Mouse (Mus musculus) gastrocnemius, postnatal 25 days (tissue): ENCODE measurements around the gene Nckap1l. TPM values are rescaled to one million over a fixed set of nuclear protein-coding genes. Genes with fewer than 3 reads are reported as not detected.
A peak's percentile ranks its signal among the peaks of the same experiment; 100 is the strongest.

Experiments
- DNase-seq: peaks from one replicate; pipeline ENCODE4 v3.0.0; 2022
- total RNA-seq, 2 experiments: library from RNA; stranded (reverse); gene quantifications; 1 replicate in 1 of 2; 2 replicates in 1 of 2; pipeline ENCODE4 v1.2.3; 2021

Nckap1l gene
- total RNA-seq, 2 experiments from 2014 or later: 1.2 to 1.3 TPM

DNA sequence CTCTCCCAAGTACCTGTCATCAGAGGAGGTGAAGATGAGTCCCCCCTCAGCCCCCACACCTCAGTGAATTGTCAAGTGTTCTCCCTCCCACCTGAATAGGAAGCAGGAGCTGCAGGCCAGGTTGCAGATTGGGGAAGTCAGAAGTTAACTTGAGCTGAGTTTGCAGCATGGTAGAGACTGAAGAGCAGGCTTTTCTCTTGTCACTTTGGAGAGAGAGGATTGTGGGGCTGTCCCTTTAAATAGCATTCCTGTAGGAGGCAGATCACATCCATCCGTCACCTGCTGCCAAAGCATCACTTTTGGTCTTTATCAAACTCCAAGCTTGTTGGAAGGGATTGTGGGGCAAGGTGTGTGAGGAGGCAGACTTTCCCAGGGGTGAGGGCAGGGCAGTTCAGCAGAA lies 47.1 kb downstream of the Nckap1l start:
- no peak for DNase-seq

DNA sequence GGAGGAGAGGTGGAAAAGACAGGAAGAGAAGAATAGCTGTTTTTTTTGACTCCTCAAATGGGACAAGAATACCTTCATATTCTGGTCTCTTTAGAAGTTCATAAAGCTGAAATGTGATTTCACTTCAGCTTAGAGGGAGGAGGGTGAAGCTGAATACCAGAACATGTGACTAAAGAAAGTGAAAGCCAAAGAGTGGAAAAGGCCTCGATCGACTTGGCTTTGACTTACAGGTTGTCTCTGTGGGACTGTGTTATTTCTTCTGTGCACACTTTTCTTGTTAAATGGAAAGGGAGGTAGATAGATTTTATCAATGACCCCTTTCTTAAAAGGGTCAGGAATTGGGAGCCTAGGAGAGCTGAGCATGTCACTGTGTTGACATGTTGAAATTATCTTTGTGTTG lies 47.6 kb downstream of the Nckap1l start:
- DNase-seq: no peak

DNA sequence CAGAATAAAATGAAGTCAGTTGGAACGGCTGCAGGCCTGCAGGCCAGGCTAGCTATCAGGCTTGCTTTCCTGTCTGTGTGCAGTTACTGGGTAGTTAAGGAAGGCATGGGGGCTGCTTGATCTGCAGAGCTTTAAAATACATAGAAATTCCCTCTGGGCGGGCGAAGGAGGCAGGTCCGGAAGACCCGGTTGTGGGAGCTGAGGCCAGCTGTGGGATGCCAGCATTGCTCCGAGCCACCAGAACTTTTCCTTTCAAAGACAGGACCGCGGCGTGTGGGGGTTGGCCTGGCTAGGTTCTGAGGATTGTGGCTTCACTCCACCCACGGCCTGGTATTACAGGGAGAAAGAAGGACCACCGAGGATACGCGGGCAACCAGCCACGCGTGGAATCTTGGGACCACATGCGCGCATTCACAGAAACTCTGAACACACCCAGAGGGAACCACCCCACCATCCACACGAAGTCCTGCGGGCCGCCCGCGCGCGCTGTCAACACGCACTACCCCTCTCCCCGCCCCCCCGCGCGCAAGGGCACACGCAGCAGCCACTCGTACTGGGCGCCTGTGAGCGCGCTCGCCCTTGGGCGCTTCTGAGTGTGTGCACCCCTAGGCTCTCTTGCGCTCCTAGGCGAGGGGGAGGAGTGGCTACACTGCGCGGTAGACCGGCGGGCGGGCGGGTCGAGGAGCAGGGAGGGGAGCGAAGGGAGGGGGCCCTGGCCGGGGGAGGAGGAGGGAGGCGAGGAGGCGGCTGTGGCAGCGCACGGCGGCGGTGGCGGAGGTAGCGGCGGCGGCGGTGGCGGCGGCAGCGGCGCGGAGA lies 49.0 kb downstream of the Nckap1l start, which contains the start of gene Pde1b:
Gene Pde1b (plus strand): TSS at position 600 of the 816 bp plus-strand sequence.
- DNase-seq: peak; percentile 66

DNA sequence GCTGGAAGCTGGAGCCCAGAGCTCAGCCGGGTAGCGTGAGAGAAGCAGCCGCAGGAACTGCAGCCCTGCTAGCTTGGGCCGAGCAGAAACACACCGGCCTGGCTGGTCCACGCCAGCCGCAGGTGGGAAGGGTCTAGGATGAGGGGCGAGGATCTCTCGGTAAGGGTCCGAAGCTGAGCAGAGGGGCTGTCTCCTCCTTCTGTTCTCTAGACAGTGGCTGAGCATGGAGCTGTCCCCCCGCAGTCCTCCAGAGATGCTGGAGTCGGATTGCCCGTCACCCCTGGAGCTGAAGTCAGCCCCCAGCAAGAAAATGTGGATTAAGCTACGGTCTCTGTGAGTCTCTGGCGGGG lies 49.6 kb downstream of the Nckap1l start:
- DNase-seq: no peak

DNA sequence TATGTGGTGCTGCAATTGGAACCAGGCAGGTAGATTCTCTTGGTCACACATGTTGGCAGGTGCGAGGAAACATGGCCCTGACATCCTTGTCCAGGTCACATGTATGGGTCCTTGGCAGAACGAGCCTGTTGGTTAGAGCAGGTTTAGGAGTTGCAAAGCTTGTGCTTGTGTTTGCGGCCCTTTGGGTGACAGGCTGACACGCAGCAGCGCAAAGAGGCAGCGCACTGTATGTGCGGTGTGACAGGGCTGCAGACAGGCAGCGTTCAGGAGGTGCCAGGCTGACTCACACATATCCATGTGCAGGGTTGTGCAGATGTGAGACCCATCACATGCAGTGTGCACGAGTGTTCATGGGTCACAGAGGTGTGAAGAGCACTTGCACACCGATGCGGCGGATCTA lies 50.1 kb downstream of the Nckap1l start:
- DNase-seq: no peak

DNA sequence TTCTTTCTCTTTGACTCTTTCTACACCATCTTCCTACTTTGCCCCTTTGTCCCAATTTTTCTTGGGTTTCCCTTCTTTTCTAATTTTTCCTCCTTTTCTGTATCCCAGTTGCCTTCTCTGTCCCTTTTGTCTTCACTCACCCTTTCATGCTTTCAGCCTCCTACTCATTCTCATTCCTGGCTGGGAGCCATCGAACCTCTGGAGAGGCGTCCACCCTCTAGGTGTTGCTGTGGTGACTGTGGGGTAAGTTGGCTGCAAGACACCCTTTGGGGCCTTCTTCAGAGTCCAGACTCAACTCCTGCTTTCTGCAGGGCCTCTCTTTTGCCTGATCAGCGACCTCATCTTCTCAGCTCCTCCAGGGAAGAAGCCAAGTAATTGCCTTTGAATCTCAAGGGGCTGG lies 55.7 kb downstream of the Nckap1l start:
- DNase-seq: no peak

DNA sequence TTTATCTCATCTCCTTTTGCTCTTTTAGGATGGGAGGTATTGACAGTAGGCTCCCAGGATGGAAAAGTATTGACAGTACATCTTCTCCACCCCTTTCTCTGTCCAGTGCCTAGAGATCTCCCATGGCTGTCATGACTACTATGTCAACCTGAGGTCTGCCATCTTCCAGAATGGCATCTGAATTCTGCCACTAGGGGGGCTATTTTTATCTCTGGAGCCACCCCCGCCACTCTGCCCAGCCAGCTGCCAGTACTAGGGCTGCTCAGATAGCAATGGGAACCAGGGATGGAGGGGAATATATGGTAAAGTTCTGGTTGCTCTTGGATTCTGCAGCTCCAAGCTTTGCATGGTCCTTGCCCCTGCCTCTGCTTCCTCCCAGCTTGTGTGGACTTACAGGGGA lies 58.1 kb downstream of the Nckap1l start:
- no peak for DNase-seq

DNA sequence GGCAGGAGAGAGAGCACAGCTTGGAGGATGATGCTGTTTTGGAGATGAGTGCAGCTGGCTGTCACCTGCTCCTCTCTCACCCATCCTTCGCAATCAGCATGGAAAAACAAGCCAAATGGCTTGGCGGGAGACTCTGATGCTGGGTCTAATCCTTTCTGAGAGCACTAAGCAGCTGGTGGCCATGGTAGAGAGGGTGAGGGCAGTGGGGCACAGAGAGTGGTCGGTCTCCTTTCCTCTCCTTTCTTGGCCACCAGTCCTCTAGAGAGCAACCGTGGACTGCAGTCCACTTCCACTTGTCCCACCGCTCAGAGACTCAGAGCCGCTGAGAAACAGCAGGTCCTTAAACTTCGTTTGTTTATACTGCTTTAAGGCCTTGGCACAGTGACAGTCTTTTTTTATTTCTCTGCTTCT lies 60.0 kb downstream of the Nckap1l start:
- DNase-seq: no peak

DNA sequence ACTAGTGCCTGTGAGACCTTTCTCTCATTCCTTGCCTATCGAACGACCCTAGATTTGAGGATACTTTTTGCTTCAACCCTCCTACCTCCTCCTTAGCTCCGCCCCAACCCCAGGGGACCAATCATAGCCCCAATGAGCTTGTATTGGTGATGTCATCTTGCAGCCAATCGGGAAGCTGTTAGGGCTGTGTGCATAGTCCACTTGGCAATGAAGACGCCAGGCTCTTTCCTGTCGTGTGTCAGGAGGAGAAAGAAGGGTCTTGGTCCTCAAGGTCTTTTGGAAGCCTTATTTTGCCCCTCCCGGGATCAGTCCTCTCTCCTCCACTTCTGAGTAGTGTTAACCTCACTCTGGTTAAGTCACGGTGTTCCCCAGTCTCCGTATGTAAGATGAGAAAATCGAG lies 60.5 kb downstream of the Nckap1l start:
- DNase-seq: peak; percentile 66

DNA sequence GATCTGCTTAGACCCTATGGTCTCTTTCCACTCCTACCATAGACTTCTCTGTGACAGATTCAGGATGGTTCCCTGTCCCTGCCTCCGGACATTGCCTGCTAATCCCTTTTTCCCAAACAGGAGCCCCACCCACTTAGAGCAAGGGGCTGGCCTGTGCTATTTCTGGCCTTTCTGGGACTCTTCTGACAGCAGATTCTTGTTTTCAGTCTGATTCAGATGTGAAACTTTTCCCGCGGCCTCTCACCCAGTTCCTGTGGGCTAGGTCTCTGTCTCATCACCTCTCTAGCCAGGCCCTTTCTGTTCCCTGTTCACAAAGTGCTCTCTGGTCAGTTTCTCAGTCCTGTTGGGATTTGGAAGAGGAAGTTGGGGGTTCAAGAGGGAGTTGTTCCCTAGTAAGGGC lies 61.3 kb downstream of the Nckap1l start:
- peak; percentile 9 for DNase-seq

DNA sequence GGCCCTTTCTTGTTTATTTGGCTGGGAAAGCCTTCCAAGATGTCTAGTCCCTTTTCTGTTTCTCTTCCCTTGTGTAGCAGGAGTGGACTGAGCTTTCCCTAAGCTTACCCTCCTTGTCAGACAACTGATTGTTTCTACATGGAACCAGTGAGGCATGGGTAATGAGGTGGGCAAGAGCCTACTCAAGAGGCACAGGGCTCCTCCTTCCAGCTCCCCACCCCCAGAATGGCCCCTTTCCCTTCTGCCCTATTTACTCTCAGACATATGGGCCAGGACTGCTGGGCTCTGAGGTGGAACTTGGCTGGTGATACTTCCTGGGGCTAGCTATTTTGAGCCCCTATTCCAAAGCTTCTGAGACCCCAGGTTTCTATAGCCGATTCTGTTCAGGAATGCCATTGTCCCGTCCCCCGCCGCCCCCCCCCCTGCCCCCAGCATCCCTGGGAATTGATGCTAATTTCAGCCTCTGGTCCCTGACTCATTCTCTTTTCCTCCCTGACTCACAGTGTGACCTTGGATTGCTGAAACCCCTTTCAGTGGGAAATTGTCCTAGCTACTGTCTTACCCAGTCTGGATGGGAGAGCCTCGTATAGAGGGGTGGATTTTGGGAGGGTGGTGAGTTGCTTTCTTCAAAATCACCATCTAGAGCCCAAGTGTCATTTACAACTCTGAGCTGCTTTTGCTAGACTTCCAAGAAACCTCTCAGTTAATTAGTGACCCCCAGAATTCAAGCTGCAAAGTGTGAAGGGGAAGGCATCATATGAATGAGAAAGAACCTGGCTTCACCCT lies 65.2 kb downstream of the Nckap1l start:
- no peak for DNase-seq

DNA sequence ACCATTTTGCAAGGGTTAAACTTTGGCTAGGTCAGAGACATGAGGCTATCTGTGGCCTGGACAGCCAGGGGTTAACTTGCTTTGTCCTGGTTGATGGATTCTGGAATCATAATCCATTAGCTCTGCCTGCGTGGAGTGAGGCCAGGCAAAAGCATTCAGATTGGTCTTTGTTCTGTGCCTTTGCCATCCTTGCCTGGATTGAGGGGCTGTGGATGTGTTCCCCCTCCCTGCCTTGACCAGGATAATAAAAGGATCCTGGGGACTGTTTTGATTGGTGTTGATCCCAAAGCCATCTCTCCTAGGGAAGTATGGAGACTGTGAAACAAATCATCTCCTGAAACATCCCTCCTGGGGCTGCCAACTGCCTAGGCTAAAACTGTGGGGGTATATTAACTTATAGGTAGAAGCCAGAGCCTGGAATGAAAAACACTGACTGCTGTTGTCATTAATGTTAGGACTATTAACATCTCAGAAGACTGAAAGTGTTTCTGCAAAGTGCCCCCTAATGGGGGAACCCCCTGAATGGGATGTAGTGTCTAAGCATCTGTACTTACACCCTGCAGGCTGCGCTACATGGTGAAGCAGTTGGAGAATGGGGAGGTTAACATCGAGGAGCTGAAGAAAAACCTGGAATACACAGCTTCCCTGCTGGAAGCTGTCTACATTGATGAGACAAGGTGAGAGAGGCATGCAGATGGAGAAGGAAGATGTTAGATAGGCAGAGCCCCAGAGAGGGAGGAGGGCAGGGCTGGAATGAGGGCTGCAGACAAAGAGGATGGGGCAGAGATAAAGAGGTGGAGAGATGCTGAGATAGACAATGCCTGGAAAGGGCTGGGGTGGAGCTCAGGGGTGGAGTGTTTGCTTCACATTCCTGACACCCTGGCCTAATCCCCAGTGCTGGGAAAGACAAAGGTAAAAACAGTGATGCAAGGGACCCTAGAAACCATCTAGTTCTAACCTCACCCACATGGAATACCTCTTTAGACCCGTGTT lies 66.1 kb downstream of the Nckap1l start:
- no peak for DNase-seq

DNA sequence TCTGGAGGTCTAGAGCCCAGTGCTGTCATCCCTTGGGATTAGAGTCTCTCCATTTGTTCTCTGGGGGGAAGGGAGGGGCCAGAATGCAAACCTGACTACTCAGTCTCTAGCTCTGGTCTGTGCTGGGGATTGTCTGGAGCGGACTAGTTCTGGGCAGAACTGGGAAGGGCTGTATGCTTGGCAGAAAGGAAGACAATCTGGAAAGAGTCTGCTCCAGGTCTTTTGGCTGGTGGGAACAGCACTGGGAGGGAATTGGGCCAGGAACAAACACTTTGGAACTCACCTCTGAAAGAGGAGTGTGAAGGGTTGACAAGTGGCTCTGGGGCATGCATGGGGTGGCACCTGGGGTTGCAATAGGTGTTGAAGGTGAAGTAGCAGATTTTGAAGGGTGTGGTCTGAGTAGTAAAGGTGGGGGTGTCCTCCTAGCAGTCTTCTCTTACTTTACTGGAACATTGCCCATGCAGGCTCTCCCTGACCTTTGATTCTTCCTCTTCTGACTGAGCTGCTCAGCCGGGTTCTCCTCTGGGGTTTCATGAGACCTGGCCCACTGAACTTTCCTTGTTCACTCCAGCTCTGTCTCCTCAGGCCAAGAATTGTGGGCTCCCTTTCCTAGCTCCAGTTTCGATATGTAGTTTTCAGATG lies 69.0 kb downstream of the Nckap1l start:
- peak; percentile 6 for DNase-seq

DNA sequence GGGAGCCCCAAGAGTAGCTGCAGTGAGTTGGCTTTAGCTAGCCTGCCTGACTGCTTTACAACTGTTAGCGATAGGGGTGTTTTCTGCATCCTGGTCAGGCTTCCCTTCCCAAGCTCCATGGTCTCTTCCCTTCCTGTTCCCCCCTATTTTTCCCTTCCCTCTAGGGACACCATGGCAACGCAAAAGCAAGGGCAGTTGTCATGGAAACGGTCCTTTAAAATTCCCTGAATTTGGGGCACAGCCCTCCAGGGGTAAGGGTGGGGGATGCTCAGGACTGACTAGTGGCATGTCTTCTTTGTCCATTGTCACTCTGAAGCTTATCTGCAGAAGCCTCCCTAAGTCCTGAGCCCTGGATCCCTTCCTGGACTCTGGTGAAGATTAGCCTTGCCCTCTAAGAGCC lies 69.6 kb downstream of the Nckap1l start:
- DNase-seq: no peak

DNA sequence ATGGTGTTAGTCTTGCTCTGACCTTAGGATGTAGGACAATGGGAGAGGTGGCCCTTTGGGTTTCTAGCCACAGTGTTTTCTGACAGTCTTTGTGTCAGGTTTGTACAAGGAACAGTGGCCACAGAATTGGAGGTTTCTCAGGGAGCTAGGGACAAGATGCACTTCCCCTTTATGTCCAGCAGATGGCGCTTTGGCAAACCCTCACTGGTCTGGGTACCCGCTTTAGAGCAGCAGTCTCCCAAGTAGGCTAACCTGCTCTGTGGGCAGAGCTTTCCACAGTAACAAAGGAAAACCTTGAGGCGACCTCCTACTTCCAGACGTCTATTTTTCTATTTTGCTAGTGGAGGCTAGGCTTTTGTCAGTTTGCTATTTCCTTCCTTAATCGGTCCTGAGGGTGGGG lies 76.8 kb downstream of the Nckap1l start:
- peak; percentile 7 for DNase-seq

DNA sequence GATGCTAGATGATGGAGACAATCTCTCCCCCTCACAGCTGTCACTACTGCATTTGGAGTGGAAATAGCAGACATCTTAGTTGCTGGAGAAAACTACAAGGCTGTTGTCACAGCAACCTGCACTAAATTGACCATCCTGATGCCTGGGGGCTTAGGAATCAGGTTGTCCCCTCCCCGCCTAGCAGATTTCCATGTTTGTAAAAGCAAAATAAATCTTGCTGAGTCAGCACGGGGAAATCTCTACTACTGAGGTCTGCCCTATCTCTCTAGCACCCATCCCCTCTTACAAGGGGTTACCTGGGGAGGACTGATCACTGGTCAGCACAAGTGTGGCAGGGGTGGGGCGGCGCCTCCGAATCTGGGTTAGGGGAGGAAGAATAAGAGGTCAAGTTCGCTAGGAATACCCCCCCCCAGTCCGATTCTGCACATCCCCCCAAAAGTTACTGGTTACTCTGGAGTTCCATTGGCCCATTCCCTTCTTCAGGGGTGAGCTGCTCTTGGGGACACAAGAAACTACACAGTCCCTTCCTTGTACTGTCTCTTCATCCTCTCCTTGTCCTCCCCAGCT lies 80.5 kb downstream of the Nckap1l start:
- no peak for DNase-seq

DNA sequence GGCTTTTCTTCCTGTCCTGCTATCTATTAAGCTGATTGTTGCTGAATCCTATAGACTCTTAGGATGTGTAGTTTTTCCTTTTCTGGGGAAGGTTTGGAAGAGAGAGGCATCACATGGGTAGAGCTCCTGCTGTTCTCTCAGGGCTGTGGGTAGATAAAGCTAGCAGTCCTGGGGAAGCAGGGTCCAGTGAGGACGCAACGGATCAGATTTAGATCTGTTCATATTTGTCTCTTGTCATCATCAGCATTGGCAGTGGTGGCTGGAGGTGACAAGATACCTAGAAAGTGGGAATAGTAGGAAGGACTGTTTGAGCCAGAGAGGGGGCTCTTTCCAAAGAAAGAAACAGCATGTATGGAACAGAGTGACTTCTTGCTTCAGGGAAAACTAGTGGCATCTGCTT lies 81.4 kb downstream of the Nckap1l start:
- no peak for DNase-seq

DNA sequence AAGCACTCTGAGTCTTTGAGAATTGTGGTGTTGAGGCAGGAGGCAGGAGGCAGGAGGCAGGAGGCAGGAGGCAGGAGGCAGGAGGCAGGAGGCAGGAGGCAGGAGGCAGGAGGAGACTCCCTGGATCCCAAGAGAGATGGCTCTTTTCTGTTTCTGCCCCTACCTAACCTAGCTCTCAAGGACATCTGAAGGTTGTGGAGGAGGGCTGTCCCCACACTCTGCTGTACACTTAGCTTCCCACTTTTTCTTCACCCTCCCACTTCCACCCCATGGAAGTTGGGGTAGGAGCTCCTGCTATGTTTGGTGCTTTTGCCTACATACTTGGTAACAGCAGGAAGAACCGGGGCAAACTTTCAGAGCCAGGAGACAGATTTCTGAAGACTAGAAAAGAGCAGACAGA lies 82.2 kb downstream of the Nckap1l start:
- no peak for DNase-seq

DNA sequence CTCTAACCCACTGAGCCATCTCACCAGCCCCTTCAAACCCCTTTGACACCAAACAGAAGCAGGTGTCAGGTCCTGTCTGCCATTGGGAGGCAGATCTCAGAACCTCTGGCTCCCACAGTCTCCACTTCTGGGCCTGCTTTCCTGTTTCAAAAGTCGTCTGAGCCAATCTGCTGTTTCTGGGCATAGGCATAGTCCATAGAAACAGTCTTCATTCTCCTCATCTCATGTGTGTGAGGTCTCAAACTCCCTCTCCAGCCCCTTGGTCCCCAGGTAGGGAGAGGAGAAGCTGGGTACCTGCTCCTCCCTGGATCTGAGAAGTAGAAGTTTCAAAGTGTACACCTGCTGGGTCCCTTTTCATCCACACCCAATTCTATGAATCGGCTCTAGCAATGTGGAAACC lies 82.9 kb downstream of the Nckap1l start:
- DNase-seq: no peak

DNA sequence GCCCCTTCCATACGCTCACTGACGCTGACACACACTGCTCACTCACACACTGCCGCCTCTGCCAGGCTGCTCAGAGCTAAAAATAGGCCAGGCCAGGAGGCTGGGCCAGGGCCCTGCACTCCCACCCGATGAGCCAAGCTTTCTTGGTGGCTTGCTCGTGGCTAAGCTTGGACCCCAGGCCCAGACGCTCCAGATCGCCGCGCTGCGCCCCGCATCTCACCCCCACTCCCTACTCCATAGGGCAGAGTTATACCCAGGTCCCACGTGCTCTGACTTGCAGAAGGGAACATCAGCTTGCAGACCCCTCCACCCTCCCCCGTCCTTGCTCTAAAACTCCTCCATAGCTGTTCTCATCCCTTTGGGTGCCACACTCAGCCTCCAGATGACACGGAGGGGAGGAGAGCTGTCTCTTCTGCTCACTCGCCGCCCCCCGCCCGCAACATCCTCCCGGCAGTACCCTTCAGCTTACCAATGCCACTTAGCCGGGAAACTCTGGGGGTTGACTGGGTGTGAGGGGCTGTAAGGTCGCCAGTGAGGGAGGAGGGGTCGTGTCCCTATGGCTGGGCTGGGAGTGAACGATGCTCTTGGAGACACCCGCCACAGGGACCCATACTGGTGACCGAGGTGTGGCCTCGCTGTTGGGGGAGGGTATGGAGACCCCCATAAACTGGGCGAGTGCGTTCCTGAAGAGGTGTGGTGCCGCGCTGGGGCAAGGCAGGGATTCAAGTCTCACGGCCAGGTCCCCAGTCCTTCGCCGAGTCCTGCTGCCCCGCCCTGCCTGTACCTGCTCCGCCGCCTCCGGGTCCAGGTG lies 83.6 kb downstream of the Nckap1l start:
- peak; percentile 42 for DNase-seq

DNA sequence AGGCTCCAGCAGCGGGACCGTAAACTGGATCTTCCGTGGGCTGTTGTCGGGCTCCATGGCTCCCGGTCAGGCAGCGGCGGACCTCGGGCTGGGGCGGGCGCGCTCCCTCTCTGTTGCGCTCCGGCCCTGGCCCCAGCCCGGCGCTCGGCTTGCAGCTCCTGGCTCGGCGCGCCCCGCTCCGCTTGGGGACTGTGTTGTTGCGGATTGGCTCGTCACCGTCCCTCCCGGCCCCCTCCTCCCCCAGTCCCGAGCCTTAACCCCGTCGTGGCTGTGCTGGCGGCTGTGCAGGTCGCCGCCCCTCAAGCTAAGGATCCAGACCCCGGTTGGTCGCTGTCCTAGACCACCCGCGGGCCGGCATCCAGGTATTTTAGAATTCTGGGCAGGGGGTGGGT lies 84.2 kb downstream of the Nckap1l start, which contains the start of gene Ppp1r1a:
Gene Ppp1r1a (minus strand): TSS at position 182 of the 392 bp plus-strand sequence.
- DNase-seq: peak; percentile 58
